Mouse (Mus musculus) A20 (cell line): ENCODE data around the gene Dnaja1.

ENCODE experiments used
- DNase-seq: peaks from one replicate; pipeline ENCODE4 v3.0.0-alpha.2; 2011; ENCODE audit warnings: low read depth, low spot score

Dnaja1 gene

GRCm38 (mm10) chr4:40722011-40722666 lies at the start of gene Dnaja1:
Gene Dnaja1, plus strand, starts transcription at chr4:40722150.
- peak; percentile 97 for DNase-seq

- DNase-seq, result no peak
Observed at GRCm38 (mm10) chr4:40673526-40673925, 48.4 kb upstream of the Dnaja1 start.

GRCm38 (mm10) chr4:40676338-40676737 lies 45.6 kb upstream of the Dnaja1 start:
- DNase-seq, result no peak

- peak; percentile 17 for DNase-seq
Observed at GRCm38 (mm10) chr4:40677132-40677531, 44.8 kb upstream of the Dnaja1 start.

- DNase-seq, result peak; percentile 73
Observed at GRCm38 (mm10) chr4:40680250-40680860, 41.6 kb upstream of the Dnaja1 start.

GRCm38 (mm10) chr4:40681908-40682307 lies 40.0 kb upstream of the Dnaja1 start:
- peak; percentile 49 for DNase-seq

- no peak for DNase-seq
Observed at GRCm38 (mm10) chr4:40682359-40682758, 39.6 kb upstream of the Dnaja1 start.

GRCm38 (mm10) chr4:40683306-40683705 lies 38.6 kb upstream of the Dnaja1 start:
- DNase-seq, result no peak

GRCm38 (mm10) chr4:40691100-40691499 lies 30.9 kb upstream of the Dnaja1 start:
- DNase-seq, result no peak

GRCm38 (mm10) chr4:40697059-40697458 lies 24.9 kb upstream of the Dnaja1 start:
- no peak for DNase-seq

GRCm38 (mm10) chr4:40700216-40700615 lies 21.7 kb upstream of the Dnaja1 start:
- DNase-seq, result no peak

- DNase-seq, result no peak
Observed at GRCm38 (mm10) chr4:40701796-40702195, 20.2 kb upstream of the Dnaja1 start.

- peak; percentile 97 for DNase-seq
Observed at GRCm38 (mm10) chr4:40702797-40703709, 18.9 kb upstream of the Dnaja1 start, which contains the start of gene Aptx. Gene Aptx, minus strand, starts transcription at chr4:40703194.

GRCm38 (mm10) chr4:40703710-40704275 lies 18.2 kb upstream of the Dnaja1 start:
- no peak for DNase-seq

- DNase-seq, result no peak
Observed at GRCm38 (mm10) chr4:40717141-40717540, 4.8 kb upstream of the Dnaja1 start.

- no peak for DNase-seq
Observed at GRCm38 (mm10) chr4:40720910-40721309, 1.0 kb upstream of the Dnaja1 start.

GRCm38 (mm10) chr4:40722687-40723460 lies 924 bp downstream of the Dnaja1 start:
- peak; percentile 85 for DNase-seq

GRCm38 (mm10) chr4:40725141-40725540 lies 3.2 kb downstream of the Dnaja1 start:
- DNase-seq, result no peak

GRCm38 (mm10) chr4:40725554-40725953 lies 3.6 kb downstream of the Dnaja1 start:
- no peak for DNase-seq

GRCm38 (mm10) chr4:40727247-40727646 lies 5.3 kb downstream of the Dnaja1 start:
- peak; percentile 32 for DNase-seq

- DNase-seq, result no peak
Observed at GRCm38 (mm10) chr4:40731262-40731661, 9.3 kb downstream of the Dnaja1 start.
